ENCODE assay signal across 11 mouse cellular contexts in the genomic region with DNA sequence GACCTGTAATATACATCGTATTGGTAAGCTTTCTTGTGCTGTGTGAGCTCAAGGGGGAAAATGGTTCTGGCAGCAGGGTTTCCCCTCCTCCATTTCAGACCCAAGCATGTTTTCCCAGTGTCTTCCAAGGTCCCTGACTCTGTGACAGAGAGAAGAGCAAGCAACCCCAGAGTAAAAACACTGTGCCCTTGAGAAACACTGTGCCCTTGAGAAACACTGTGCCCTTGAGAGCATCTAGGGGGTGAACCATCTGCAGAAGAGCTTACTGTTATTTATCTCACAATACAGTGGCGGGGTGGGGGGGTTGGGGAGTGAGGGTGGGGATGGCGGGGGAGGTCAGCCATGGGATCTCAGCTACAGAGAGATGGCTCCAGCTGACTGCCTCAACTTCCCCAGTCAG.
"Had no signal": no experiment of that assay in that cellular context is flagged by ENCODE, and none has a peak within 500 bp of the region (broad histone marks: within the 10 kb centered on the region; RNA-seq: fewer than 3 reads in every experiment).

No protein-coding gene starts in this region.

- DNase-seq: liver, embryonic 13.5 days; liver, postnatal 0 days; lung, adult 2 months; lung, postnatal 14 days; lung, postnatal 36 days; retina, postnatal 1 day; right cerebral cortex, adult 18-20 months; right cerebral cortex, postnatal 14 days; thymus, adult 2 months; thymus, postnatal 25 days; thymus, postnatal 4 days had no signal
